Mouse (Mus musculus) C2C12 (cell line): ENCODE results near the gene Egflam.

Experiments used
- CEBPB ChIP-seq: IDR thresholded peaks from one replicate; pipeline ENCODE4 v1.6.1; 2011; ENCODE audit warnings: low read depth, mild to moderate bottlenecking, control low read depth, moderate library complexity
- CTCF ChIP-seq: IDR thresholded peaks from one replicate; pipeline ENCODE4 v1.5.1; 2011; ENCODE audit not compliant: control insufficient read depth, insufficient read depth, insufficient read length
- MAX ChIP-seq: IDR thresholded peaks from one replicate; pipeline ENCODE4 v1.6.1; 2011; ENCODE audit warnings: mild to moderate bottlenecking, control low read depth
- MYOD1 ChIP-seq: IDR thresholded peaks from one replicate; pipeline ENCODE4 v1.6.1; 2011; ENCODE audit warnings: low read depth; ENCODE audit not compliant: control insufficient read depth, insufficient read length
- USF1 ChIP-seq: IDR thresholded peaks from one replicate; pipeline ENCODE4 v1.6.1; 2011; ENCODE audit warnings: low read depth, mild to moderate bottlenecking, control low read depth, moderate library complexity

- TF ChIP-seq CTCF (no peak), MYOD1 (peak; percentile 75), MAX (no peak), CEBPB (no peak), USF1 (no peak)
Measured at GRCm38 (mm10) chr15:7217273-7217598, 181.0 kb downstream of the Egflam start.
